Mouse (Mus musculus) limb, embryonic 14.5 days (tissue): ENCODE data around the gene Ccl4. TPM values are rescaled to one million over a fixed set of nuclear protein-coding genes. Genes with fewer than 3 reads are reported as not detected.

Source experiments
- ATAC-seq: fragments of 200-750 bp; cut with Nextera tagmentation; 2 replicates; pipeline ENCODE4 v1.8.0; 2017; ENCODE audit warnings: low read depth, moderate number of reproducible peaks, moderate TSS enrichment; ENCODE audit not compliant: low FRiP score
- DNase-seq: peaks from one replicate; pipeline ENCODE4 v3.0.0-alpha.2; 2015; ENCODE audit warnings: low spot score
- H3K27ac ChIP-seq: fragments of 300-500 bp; sonication (generic); replicated peaks from 2 replicates; pipeline ENCODE4 v1.5.1; 2014; ENCODE audit warnings: low read depth, mild to moderate bottlenecking, low read length, moderate library complexity, mixed read lengths
- H3K27me3 ChIP-seq: fragments of 300-500 bp; sonication (generic); 2 replicates; pipeline ENCODE4 v1.6.1; 2014; ENCODE audit warnings: low read length, mixed read lengths; ENCODE audit not compliant: control insufficient read depth, insufficient read depth
- H3K36me3 ChIP-seq: fragments of 300-500 bp; sonication (generic); 2 replicates; pipeline ENCODE4 v1.6.1; 2014; ENCODE audit warnings: mild to moderate bottlenecking, low read length, moderate library complexity, mixed read lengths; ENCODE audit not compliant: control insufficient read depth, insufficient read depth
- H3K4me1 ChIP-seq: fragments of 300-500 bp; sonication (generic); 2 replicates; pipeline ENCODE4 v1.6.1; 2014; ENCODE audit warnings: antibody characterized with exemption, low read length, mixed read lengths; ENCODE audit not compliant: control insufficient read depth, insufficient read depth
- H3K4me2 ChIP-seq: fragments of 300-500 bp; sonication (generic); replicated peaks from 2 replicates; pipeline ENCODE4 v1.6.1; 2014; ENCODE audit warnings: low read depth, mild to moderate bottlenecking, low read length, moderate library complexity; ENCODE audit not compliant: severe bottlenecking
- H3K4me3 ChIP-seq: fragments of 300-500 bp; sonication (generic); replicated peaks from 2 replicates; pipeline ENCODE4 v1.5.1; 2014; ENCODE audit warnings: low read length
- H3K9ac ChIP-seq: fragments of 300-500 bp; sonication (generic); 2 replicates; pipeline ENCODE4 v1.6.1; 2014; ENCODE audit warnings: mild to moderate bottlenecking, low read depth, low read length, moderate library complexity; ENCODE audit not compliant: severe bottlenecking
- H3K9me3 ChIP-seq: fragments of 300-500 bp; sonication (generic); 2 replicates; pipeline ENCODE4 v1.6.1; 2016; ENCODE audit warnings: low read length; ENCODE audit not compliant: control insufficient read depth
- POLR2A ChIP-seq: fragments of 200-500 bp; IDR thresholded peaks from 2 replicates; pipeline ENCODE4 v1.8.0; 2012; ENCODE audit warnings: inconsistent platforms, mild to moderate bottlenecking, moderate library complexity, borderline replicate concordance; ENCODE audit not compliant: insufficient read depth, insufficient read length; ENCODE audit errors: extremely low read depth
- WGBS: fragments of 180-500 bp; shearing (Covaris S2); extraction: QIAGEN DNeasy Blood & Tissue Kit; methylation state at CpG from one replicate; pipeline ENCODE4 v1.1.7; 2014; 5-methylcytosine and 5-hydroxymethylcytosine counted together
- polyA plus RNA-seq, 2 experiments: library from polyadenylated mRNA; depleted of rRNA in 1 of 2; stranded (reverse) in 1 of 2; unstranded in 1 of 2; fragments of >200 nt; fragmentation: Nextera tagmentation in 1 of 2; extraction: Ambion mirVana in 1 of 2; gene quantifications; 2 replicates each; pipeline versions ENCODE4 v1.2.1 to v1.2.3; 2012 to 2014

Gene Ccl4
- polyA plus RNA-seq, 2 experiments: 0.80 to 1.0 TPM

DNA sequence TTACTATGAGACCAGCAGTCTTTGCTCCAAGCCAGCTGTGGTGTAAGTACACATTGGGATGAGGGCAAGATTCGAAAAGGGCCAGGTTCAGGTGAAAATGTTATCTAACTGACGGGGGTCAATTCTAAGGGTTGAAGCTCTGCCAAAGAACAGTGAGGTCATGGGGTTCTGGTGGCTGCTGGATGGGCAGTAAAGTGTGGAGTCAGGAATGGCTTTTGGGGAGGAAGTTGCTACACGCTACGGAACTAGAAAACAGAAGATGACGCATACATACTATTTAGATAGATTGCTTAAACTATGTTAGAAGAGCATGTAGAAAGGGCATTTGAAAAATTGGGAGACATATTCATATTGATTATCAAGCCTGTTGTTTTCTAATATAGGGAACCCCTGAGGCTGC is 1.1 kb downstream of the Ccl4 start:
- Histone ChIP-seq H3K9me3 (no peaks in the 10 kb centered on the region), H3K4me1 (no peaks in the 10 kb centered on the region), H3K27me3 (no peaks in the 10 kb centered on the region), H3K27ac (no peak overlapping the region), H3K9ac (no peak overlapping the region), H3K4me3 (no peak overlapping the region), H3K36me3 (no peaks in the 10 kb centered on the region), H3K4me2 (no peak overlapping the region)
- no peak for TF ChIP-seq POLR2A
- DNase-seq: no peak
- 75% methylated on average over 5 of the region's 5 CpGs for WGBS
- ATAC-seq: no peak

DNA sequence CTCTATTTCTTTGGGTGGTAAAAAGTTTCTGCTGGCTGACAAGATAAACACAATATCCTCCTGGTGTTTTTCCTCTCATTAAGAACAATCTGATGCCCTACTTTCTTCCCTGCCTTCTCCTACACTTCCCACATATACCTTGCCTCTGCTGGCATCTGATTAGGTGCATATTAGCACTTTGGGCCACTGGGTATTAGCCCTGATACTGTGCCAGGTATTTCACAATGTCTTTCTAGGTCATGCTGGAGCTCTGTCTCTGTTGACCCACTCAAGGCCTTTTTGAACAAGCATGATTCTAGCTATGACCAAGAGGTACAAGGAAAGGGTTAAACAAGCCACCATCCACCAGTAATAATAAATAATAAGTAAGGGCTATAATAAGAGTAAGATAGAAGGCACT is 9.4 kb downstream of the Ccl4 start:
- Histone ChIP-seq H3K4me2 (no peak overlapping the region), H3K27me3 (no peaks in the 10 kb centered on the region), H3K9ac (no peak overlapping the region), H3K4me1 (no peaks in the 10 kb centered on the region), H3K27ac (no peak overlapping the region), H3K9me3 (no peaks in the 10 kb centered on the region), H3K36me3 (no peaks in the 10 kb centered on the region), H3K4me3 (no peak overlapping the region)
- ATAC-seq (no peak), DNase-seq (no peak)
- no peak for TF ChIP-seq POLR2A

DNA sequence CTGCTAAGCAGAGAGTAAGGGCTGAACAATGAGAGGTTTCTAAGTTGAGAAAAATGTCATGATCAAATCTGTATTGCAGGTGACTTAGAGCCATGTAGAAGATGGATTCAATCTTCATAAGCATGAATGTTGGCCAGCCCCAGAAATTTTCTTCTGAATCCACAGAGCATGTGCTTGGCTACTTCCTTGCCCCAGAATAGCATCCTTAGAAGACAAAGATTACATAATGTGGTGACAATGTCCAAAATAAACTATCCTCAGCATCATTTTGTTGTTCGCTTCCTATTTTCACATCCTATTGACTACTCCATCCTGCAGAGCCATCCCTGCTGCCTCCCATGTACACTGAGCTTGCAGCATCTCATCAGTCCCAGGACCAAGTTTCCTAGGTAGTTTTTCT is 13.3 kb downstream of the Ccl4 start:
- TF ChIP-seq POLR2A: no peak
- 91% methylated on average over 1 of the region's 1 CpGs for WGBS
- DNase-seq: no peak

DNA sequence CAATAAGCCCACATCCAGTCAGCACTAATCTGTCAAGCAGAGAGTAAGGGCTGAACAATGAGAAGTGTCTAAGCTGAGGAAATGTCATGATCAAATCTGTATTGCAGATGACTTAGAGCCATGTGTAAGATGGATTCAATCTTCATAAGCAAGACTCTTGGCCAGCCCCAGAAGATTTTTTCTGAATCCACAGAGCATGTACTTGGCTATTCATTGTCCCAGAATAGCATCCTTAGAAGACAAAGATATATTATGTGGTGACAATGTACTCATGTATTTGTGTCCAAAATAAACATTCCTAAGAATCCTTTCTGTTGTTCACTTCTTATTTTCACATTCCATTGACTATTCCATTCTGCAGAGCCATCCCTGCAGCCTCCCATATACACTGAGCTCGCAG is 27.5 kb downstream of the Ccl4 start:
- TF ChIP-seq POLR2A: no peak
- 73% methylated on average over 1 of the region's 1 CpGs for WGBS
- DNase-seq: no peak
- Histone ChIP-seq H3K36me3 (no peaks in the 10 kb centered on the region), H3K27me3 (no peaks in the 10 kb centered on the region), H3K9ac (no peak overlapping the region), H3K27ac (no peak overlapping the region), H3K4me3 (no peak overlapping the region), H3K4me1 (no peaks in the 10 kb centered on the region), H3K9me3 (no peaks in the 10 kb centered on the region), H3K4me2 (no peak overlapping the region)
- no peak for ATAC-seq

More for the DNA sequence above, 13.3 kb downstream of the Ccl4 start:
- Histone ChIP-seq H3K4me3 (no peak overlapping the region), H3K27ac (no peak overlapping the region), H3K4me2 (no peak overlapping the region), H3K9me3 (no peaks in the 10 kb centered on the region), H3K4me1 (no peaks in the 10 kb centered on the region), H3K27me3 (no peaks in the 10 kb centered on the region), H3K9ac (no peak overlapping the region), H3K36me3 (no peaks in the 10 kb centered on the region)
- no peak for ATAC-seq

DNA sequence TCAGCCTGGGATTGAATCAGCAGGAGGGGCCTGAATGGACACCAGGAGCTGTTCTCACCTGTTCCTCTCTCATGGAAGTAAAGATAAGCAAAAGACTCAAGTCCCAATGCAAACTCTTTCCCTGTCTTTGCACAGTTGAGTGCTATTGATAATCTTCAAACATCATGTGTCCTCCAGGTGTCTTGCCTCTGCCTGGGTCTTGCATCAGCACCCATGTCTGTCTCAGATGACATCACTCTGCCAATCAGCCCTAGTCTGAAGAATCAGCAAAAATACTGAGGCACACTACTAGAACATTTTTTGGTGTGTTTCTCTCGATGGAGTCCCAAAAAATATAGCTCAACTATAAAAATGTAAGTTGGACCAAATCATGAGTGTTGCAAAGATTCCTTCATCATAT is 29.6 kb downstream of the Ccl4 start:
- no peaks in the 10 kb centered on the region for H3K9me3 ChIP-seq
- no peak overlapping the region for H3K4me3 ChIP-seq
- no peak overlapping the region for H3K27ac ChIP-seq
- ATAC-seq: no peak
- no peak for DNase-seq
- TF ChIP-seq POLR2A: no peak
- no peaks in the 10 kb centered on the region for H3K27me3 ChIP-seq
- 74% methylated on average over 1 of the region's 1 CpGs for WGBS
- H3K9ac ChIP-seq: no peak overlapping the region
- H3K4me1 ChIP-seq: no peaks in the 10 kb centered on the region
- no peak overlapping the region for H3K4me2 ChIP-seq
- H3K36me3 ChIP-seq: no peaks in the 10 kb centered on the region

DNA sequence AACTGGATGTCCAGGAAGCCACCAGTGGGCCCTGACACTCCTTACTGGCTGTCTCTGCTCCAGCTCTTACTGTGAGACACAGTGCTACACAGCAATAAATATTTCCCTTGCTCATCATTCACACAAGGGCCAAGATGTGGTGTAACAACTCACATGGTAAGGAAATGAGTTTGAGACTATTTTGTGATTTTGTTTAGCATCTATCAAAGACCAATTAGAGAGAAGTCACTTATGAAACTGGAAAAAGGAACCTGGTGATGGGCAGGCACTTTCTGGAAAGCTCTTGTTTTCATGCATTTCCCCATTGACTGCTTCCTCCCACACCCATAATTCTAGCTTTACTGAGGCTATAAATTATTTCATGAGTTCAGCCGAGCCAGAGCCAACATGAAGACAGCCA is 41.3 kb downstream of the Ccl4 start, which contains the start of gene Wfdc17:
Gene Wfdc17, plus strand, starts transcription at position 287 of the 400 bp plus-strand sequence.
- WGBS: 7% methylated on average over 1 of the region's 1 CpGs
- no peak for ATAC-seq
- no peak within 1 kb of the TSS for H3K4me3 ChIP-seq
- no peaks in the 10 kb centered on the region for H3K36me3 ChIP-seq
- H3K9me3 ChIP-seq: no peaks in the 10 kb centered on the region
- H3K4me2 ChIP-seq: no peak within 1 kb of the TSS
- no peak within 1 kb of the TSS for H3K27ac ChIP-seq
- no peak for TF ChIP-seq POLR2A
- H3K27me3 ChIP-seq: no peaks in the 10 kb centered on the region
- H3K9ac ChIP-seq: no peak within 1 kb of the TSS
- DNase-seq: no peak
- no peaks in the 10 kb centered on the region for H3K4me1 ChIP-seq
